Mouse (Mus musculus) heart, embryonic 11.5 days (tissue): Measurements from ENCODE around the gene Arhgap30. TPM values are rescaled to one million over a fixed set of nuclear protein-coding genes. Genes with fewer than 3 reads are reported as not detected.
A peak's percentile ranks its signal among the peaks of the same experiment; 100 is the strongest.

Experiments
- ATAC-seq: fragments of 200-750 bp; cut with Nextera tagmentation; replicated peaks from 2 replicates; pipeline ENCODE4 v1.8.0; 2017; ENCODE audit warnings: moderate library complexity; ENCODE audit not compliant: insufficient number of reproducible peaks, low FRiP score, low TSS enrichment
- H3K27ac ChIP-seq: fragments of 300-500 bp; sonication (generic); 2 replicates; pipeline ENCODE4 v1.5.1; 2014; ENCODE audit warnings: mild to moderate bottlenecking, low read depth, low read length
- H3K27me3 ChIP-seq: fragments of 300-500 bp; sonication (generic); 2 replicates; pipeline ENCODE4 v1.6.1; 2014; ENCODE audit warnings: mild to moderate bottlenecking, low read length, mixed read lengths; ENCODE audit not compliant: control insufficient read depth, insufficient read depth
- H3K36me3 ChIP-seq: fragments of 300-500 bp; sonication (generic); 2 replicates; pipeline ENCODE4 v1.6.1; 2014; ENCODE audit warnings: mild to moderate bottlenecking, low read length, moderate library complexity, mixed read lengths; ENCODE audit not compliant: control insufficient read depth, insufficient read depth
- H3K4me1 ChIP-seq: fragments of 300-500 bp; sonication (generic); 2 replicates; pipeline ENCODE4 v1.6.1; 2014; ENCODE audit warnings: low read length; ENCODE audit not compliant: control insufficient read depth, insufficient read depth
- H3K4me2 ChIP-seq: fragments of 300-500 bp; sonication (generic); 2 replicates; pipeline ENCODE4 v1.6.1; 2014; ENCODE audit warnings: mild to moderate bottlenecking, moderate library complexity
- H3K4me3 ChIP-seq: fragments of 300-500 bp; sonication (generic); 2 replicates; pipeline ENCODE4 v1.5.1; 2014; ENCODE audit warnings: low read depth, low read length
- H3K9ac ChIP-seq: fragments of 300-500 bp; sonication (generic); 2 replicates; pipeline ENCODE4 v1.6.1; 2014; ENCODE audit warnings: mild to moderate bottlenecking, low read depth, low read length, moderate library complexity
- H3K9me3 ChIP-seq: fragments of 300-500 bp; sonication (generic); replicated peaks from 2 replicates; pipeline ENCODE4 v1.6.1; 2016; ENCODE audit warnings: low read length; ENCODE audit not compliant: control insufficient read depth
- WGBS: fragments of 180-500 bp; shearing (Covaris S2); extraction: QIAGEN DNeasy Blood & Tissue Kit; methylation state at CpG from one replicate; pipeline ENCODE4 v1.1.7; 2014; ENCODE audit not compliant: insufficient replicate concordance; 5-methylcytosine and 5-hydroxymethylcytosine counted together
- polyA plus RNA-seq: library from polyadenylated mRNA; unstranded; fragments of >200 nt; fragmentation: Nextera tagmentation; extraction: Ambion mirVana; gene quantifications from 2 replicates; pipeline ENCODE4 v1.2.1, GENCODE M21; 2014

The Arhgap30 gene
- polyA plus RNA-seq, 1 experiment from 2014 or later, result 0.44 TPM

GRCm38 (mm10) chr1:171425126-171425525 lies 36.4 kb downstream of the Arhgap30 start:
- H3K27ac ChIP-seq, result peak overlapping the region; percentile 38; the same call in 1 of the 2 replicates
- H3K4me1 ChIP-seq, result peaks cover 9% of the 10 kb centered on the region
- 37% methylated on average over 4 of the region's 4 CpGs for WGBS
- H3K36me3 ChIP-seq, result peaks cover 4% of the 10 kb centered on the region
- no peak overlapping the region for H3K4me3 ChIP-seq
- H3K9me3 ChIP-seq, result no peaks in the 10 kb centered on the region
- no peak overlapping the region for H3K9ac ChIP-seq
- H3K4me2 ChIP-seq, result peak overlapping the region; percentile 23
- H3K27me3 ChIP-seq, result no peaks in the 10 kb centered on the region
- ATAC-seq, result no peak

GRCm38 (mm10) chr1:171432158-171432557 lies 43.4 kb downstream of the Arhgap30 start:
- no peak for ATAC-seq
- WGBS, result 78% methylated on average over 5 of the region's 5 CpGs
- no peaks in the 10 kb centered on the region for H3K4me1 ChIP-seq
- H3K9me3 ChIP-seq, result no peaks in the 10 kb centered on the region
- H3K27ac ChIP-seq, result no peak overlapping the region
- no peaks in the 10 kb centered on the region for H3K27me3 ChIP-seq
- no peak overlapping the region for H3K4me3 ChIP-seq
- H3K4me2 ChIP-seq, result no peak overlapping the region
- H3K36me3 ChIP-seq, result no peaks in the 10 kb centered on the region
- H3K9ac ChIP-seq, result no peak overlapping the region

GRCm38 (mm10) chr1:171435288-171435814 lies 46.6 kb downstream of the Arhgap30 start:
- no peaks in the 10 kb centered on the region for H3K9me3 ChIP-seq
- no peak overlapping the region for H3K9ac ChIP-seq
- H3K4me3 ChIP-seq, result no peak overlapping the region
- H3K27ac ChIP-seq, result no peak overlapping the region
- H3K4me1 ChIP-seq, result peaks cover 8% of the 10 kb centered on the region
- H3K36me3 ChIP-seq, result no peaks in the 10 kb centered on the region
- no peak overlapping the region for H3K4me2 ChIP-seq
- no peaks in the 10 kb centered on the region for H3K27me3 ChIP-seq
- ATAC-seq, result no peak
- WGBS, result 43% methylated on average over 7 of the region's 7 CpGs

GRCm38 (mm10) chr1:171435974-171436373 lies 47.2 kb downstream of the Arhgap30 start:
- Histone ChIP-seq H3K27me3 (no peaks in the 10 kb centered on the region), H3K27ac (no peak overlapping the region), H3K4me2 (no peak overlapping the region), H3K36me3 (no peaks in the 10 kb centered on the region), H3K4me1 (peaks cover 8% of the 10 kb centered on the region), H3K9me3 (no peaks in the 10 kb centered on the region), H3K9ac (no peak overlapping the region), H3K4me3 (no peak overlapping the region)
- WGBS, result 61% methylated on average over 1 of the region's 1 CpGs
- no peak for ATAC-seq

DNA sequence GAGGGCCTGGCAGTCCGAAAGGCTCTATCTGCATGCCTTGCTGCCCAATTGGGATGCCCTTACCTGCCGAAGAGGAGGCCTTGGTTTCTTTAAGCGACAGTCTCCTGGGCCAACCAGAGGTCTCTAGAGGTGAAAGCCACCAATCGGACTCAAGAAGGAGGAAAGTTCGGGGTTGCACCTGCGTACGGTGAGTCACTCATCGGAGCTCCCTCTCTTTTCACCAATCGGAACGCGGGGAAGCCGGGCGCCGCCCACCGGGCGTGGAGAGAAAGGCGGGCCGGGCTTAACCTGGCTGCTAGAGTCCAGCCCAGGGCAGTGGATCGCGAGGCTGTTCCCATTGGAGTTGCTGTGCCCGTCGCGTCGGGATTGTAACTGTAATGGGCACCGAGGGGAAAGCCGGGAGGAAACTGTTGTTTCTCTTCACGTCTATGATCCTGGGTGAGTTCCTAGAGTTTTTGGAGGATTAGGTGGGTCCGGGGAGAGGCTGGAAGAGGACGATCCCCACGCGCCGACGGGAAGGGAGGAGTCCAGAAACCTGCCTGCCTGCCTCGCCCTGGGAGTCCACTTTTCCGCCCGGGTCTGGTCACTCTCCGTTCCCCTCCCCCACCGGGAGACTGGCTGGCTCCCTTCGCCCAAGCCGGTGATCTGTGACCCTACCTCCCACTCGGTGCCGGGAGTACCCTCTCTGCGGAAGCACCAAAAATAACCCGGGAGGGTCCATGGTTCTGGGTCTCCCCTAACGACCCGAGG lies 48.7 kb downstream of the Arhgap30 start, which contains the start of gene F11r:
Gene F11r, plus strand, starts transcription at position 272 of the 750 bp plus-strand sequence.
- Histone ChIP-seq H3K36me3 (no peaks in the 10 kb centered on the region), H3K27ac (peak within 1 kb of the TSS; percentile 70), H3K27me3 (no peaks in the 10 kb centered on the region), H3K4me3 (peak within 1 kb of the TSS; percentile 67), H3K4me1 (peaks cover 22% of the 10 kb centered on the region), H3K9ac (peak within 1 kb of the TSS; percentile 80), H3K4me2 (peak within 1 kb of the TSS; percentile 80), H3K9me3 (no peaks in the 10 kb centered on the region)
- ATAC-seq, result peak; percentile 63
- WGBS, result 2% methylated on average over 46 of the region's 46 CpGs

DNA sequence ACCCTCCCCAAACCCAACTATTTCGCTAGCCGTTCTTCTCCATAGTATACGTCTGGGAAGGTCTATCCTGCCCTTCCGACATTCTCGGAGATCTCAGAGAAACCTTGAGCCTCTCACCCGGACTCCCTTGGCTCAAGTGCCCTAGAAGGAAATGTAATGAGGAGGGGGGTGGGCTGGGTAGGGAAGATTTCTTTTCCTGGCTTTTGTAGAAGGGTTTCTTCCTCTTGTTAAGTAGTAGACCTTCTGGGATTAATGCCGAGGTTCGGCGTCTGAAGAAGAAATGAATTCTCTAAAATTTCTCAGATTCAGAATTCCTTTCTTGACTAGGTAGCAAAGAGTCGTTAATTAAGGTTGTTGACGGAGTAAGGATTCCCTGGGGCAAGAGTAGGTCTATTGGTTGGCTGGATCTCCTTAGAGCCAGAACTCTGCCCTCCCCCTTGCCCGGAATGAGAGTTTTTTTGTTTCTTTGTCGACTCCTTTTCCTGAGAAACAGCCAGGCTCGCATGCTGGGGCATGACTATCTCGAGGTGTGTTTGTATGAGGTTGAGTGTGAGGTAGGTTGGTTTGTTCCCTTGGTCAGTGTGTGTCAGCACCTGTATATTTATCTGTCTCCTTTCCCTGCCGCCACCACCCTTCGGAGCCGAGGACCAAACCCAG lies 49.4 kb downstream of the Arhgap30 start:
- peaks cover 22% of the 10 kb centered on the region for H3K4me1 ChIP-seq
- WGBS, result under 1% methylated on average over 18 of the region's 18 CpGs

DNA sequence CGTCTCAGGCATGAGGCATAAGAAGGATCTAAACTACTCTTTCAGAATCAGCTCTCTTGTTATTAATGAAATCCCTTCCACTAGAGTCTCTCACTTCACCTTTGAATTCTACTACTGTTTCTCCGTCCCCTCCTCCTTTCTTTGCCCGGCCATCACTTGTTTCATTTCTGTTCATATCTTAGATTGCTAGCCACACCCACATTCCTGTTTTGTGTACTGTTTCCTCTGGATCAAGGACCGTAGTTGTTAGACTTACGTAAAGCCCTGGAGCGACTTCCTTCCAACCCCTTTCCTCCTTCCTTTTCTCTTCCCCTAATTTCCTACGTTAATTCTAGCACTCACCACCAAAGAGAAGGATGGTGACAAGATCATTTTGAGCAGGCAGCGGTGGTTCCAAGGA lies 50.3 kb downstream of the Arhgap30 start:
- Histone ChIP-seq H3K9ac (peak overlapping the region; percentile 80), H3K4me3 (peak overlapping the region; percentile 67), H3K9me3 (peaks cover 6% of the 10 kb centered on the region; the same call in 1 of the 2 replicates), H3K4me2 (peak overlapping the region; percentile 80), H3K27me3 (no peaks in the 10 kb centered on the region), H3K27ac (peak overlapping the region; percentile 80), H3K4me1 (peaks cover 22% of the 10 kb centered on the region), H3K36me3 (0 out of 2 replicates have a peak, but pooled peaks cover 2% of the 10 kb centered on the region)
- no peak for ATAC-seq
- WGBS, result 12% methylated on average over 8 of the region's 8 CpGs

More for the DNA sequence above, 49.4 kb downstream of the Arhgap30 start:
- Histone ChIP-seq H3K4me2 (peak overlapping the region; percentile 80), H3K9me3 (no peaks in the 10 kb centered on the region), H3K36me3 (no peaks in the 10 kb centered on the region), H3K27me3 (no peaks in the 10 kb centered on the region), H3K4me3 (peak overlapping the region; percentile 67), H3K27ac (peak overlapping the region; percentile 70), H3K9ac (peak overlapping the region; percentile 80)
- ATAC-seq, result peak; percentile 3; the same call in 1 of the 2 replicates

- Histone ChIP-seq H3K27ac (peak overlapping the region; percentile 80), H3K4me1 (peaks cover 22% of the 10 kb centered on the region), H3K9ac (no peak overlapping the region), H3K36me3 (0 out of 2 replicates have a peak, but pooled peaks cover 2% of the 10 kb centered on the region), H3K27me3 (no peaks in the 10 kb centered on the region), H3K4me3 (peak overlapping the region; percentile 67; the same call in 1 of the 2 replicates), H3K4me2 (peak overlapping the region; percentile 80), H3K9me3 (peaks cover 6% of the 10 kb centered on the region; the same call in 1 of the 2 replicates)
- ATAC-seq, result peak; percentile 40; the same call in 1 of the 2 replicates
- WGBS, result 45% methylated on average over 9 of the region's 9 CpGs
These were observed 51.4 kb downstream of the Arhgap30 start for GRCm38 (mm10) chr1:171440025-171440725.
